Mouse (Mus musculus) stomach, embryonic 16.5 days (tissue): ENCODE measurements at regions not wholly inside any gene's neighbourhood (a gene's known extent, or its start where the extent isn't known, plus 50 kb on each side); places are given as distances from the start of the nearest gene placed in this dataset.

ENCODE experiments used
- ATAC-seq: fragments of 200-750 bp; cut with Nextera tagmentation; 2 replicates; pipeline ENCODE4 v1.8.0; 2017; ENCODE audit warnings: moderate number of reproducible peaks, moderate TSS enrichment; ENCODE audit not compliant: insufficient read depth, low FRiP score
- H3K27ac ChIP-seq: fragments of 300-500 bp; sonication (generic); 2 replicates; pipeline ENCODE4 v1.5.1; 2014; ENCODE audit warnings: low read length
- H3K27me3 ChIP-seq: fragments of 300-500 bp; sonication (generic); 2 replicates; pipeline ENCODE4 v1.6.1; 2014; ENCODE audit warnings: low read length, control low read depth, mixed read lengths; ENCODE audit not compliant: control insufficient read depth, insufficient read depth
- H3K36me3 ChIP-seq: fragments of 300-500 bp; sonication (generic); 2 replicates; pipeline ENCODE4 v1.6.1; 2014; ENCODE audit warnings: low read length; ENCODE audit not compliant: control insufficient read depth, insufficient read depth
- H3K4me1 ChIP-seq: fragments of 300-500 bp; sonication (generic); 2 replicates; pipeline ENCODE4 v1.6.1; 2014; ENCODE audit warnings: low read length, control low read depth, mixed read lengths; ENCODE audit not compliant: control insufficient read depth, insufficient read depth
- H3K4me2 ChIP-seq: fragments of 300-500 bp; sonication (generic); 2 replicates; pipeline ENCODE4 v1.6.1; 2014; ENCODE audit warnings: low read depth, low read length, mixed read lengths
- H3K4me3 ChIP-seq: fragments of 300-500 bp; sonication (generic); replicated peaks from 2 replicates; pipeline ENCODE4 v1.5.1; 2014; ENCODE audit warnings: mild to moderate bottlenecking, low read length
- H3K9ac ChIP-seq: fragments of 300-500 bp; sonication (generic); 2 replicates; pipeline ENCODE4 v1.6.1; 2014; ENCODE audit warnings: low read length
- H3K9me3 ChIP-seq: fragments of 300-500 bp; sonication (generic); replicated peaks from 2 replicates; pipeline ENCODE4 v1.6.1; 2016; ENCODE audit warnings: low read length, control low read depth; ENCODE audit not compliant: control insufficient read depth
- WGBS: fragments of 180-500 bp; shearing (Covaris S2); extraction: QIAGEN DNeasy Blood & Tissue Kit; methylation state at CpG from one replicate; pipeline ENCODE4 v1.1.7; 2014; 5-methylcytosine and 5-hydroxymethylcytosine counted together

- Histone ChIP-seq H3K36me3 (no peaks in the 10 kb centered on the region), H3K9ac (no peak overlapping the region; the same call in 1 of the 2 replicates), H3K9me3 (no peaks in the 10 kb centered on the region), H3K4me1 (peaks cover 10% of the 10 kb centered on the region), H3K27me3 (no peaks in the 10 kb centered on the region), H3K4me2 (no peak overlapping the region), H3K4me3 (no peak overlapping the region), H3K27ac (no peak overlapping the region)
- ATAC-seq = no peak
- 66% methylated on average over 7 of the region's 7 CpGs for WGBS
Observed at GRCm38 (mm10) chr17:79455229-79455628, 100.3 kb upstream of the Cdc42ep3 start.

DNA sequence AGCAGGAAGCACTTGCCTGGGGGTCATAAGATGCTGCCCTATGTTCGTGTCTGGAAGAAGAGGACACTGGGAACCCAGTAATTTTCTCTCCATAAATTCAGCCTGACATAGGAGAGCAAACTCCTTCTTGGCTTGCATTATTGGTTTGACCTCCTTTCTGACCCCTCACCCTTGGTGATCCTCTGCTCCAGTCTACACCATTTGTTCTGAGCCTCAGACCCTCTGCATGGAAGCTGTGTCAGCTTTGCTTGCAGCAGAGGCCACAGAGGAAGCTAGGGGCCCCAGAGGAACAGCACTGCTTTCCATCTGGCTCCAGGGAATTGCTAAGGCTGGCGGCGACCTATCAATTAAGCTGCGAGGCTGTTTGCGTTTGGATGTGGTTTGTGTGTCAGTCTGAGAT lies 102.7 kb upstream of the Cdc42ep3 start:
- no peaks in the 10 kb centered on the region for H3K36me3 ChIP-seq
- ATAC-seq = no peak
- no peaks in the 10 kb centered on the region for H3K9me3 ChIP-seq
- H3K27me3 ChIP-seq = no peaks in the 10 kb centered on the region
- H3K4me3 ChIP-seq = no peak overlapping the region
- H3K4me1 ChIP-seq = peaks cover 15% of the 10 kb centered on the region
- H3K4me2 ChIP-seq = no peak overlapping the region
- 44% methylated on average over 5 of the region's 5 CpGs for WGBS
- no peak overlapping the region for H3K27ac ChIP-seq
- no peak overlapping the region for H3K9ac ChIP-seq

- Histone ChIP-seq H3K27me3 (no peaks in the 10 kb centered on the region), H3K27ac (peak overlapping the region; percentile 19), H3K36me3 (no peaks in the 10 kb centered on the region), H3K9me3 (no peaks in the 10 kb centered on the region), H3K4me3 (no peak overlapping the region), H3K4me2 (no peak overlapping the region), H3K9ac (no peak overlapping the region), H3K4me1 (peaks cover 9% of the 10 kb centered on the region; the same call in 1 of the 2 replicates)
- 24% methylated on average over 3 of the region's 3 CpGs for WGBS
- no peak for ATAC-seq
Observed at GRCm38 (mm10) chr17:79461681-79462091, 106.8 kb upstream of the Cdc42ep3 start.

- Histone ChIP-seq H3K4me1 (peaks cover 9% of the 10 kb centered on the region; the same call in 1 of the 2 replicates), H3K4me2 (no peak overlapping the region), H3K36me3 (no peaks in the 10 kb centered on the region), H3K27ac (no peak overlapping the region), H3K27me3 (no peaks in the 10 kb centered on the region), H3K9me3 (no peaks in the 10 kb centered on the region), H3K4me3 (no peak overlapping the region), H3K9ac (no peak overlapping the region)
- WGBS = 86% methylated on average over 10 of the region's 10 CpGs
- no peak for ATAC-seq
Observed at GRCm38 (mm10) chr17:79463074-79463694, 108.3 kb upstream of the Cdc42ep3 start.

- Histone ChIP-seq H3K9me3 (no peaks in the 10 kb centered on the region), H3K27me3 (no peaks in the 10 kb centered on the region), H3K4me2 (no peak overlapping the region), H3K4me3 (no peak overlapping the region), H3K4me1 (peaks cover 9% of the 10 kb centered on the region; the same call in 1 of the 2 replicates), H3K27ac (no peak overlapping the region), H3K36me3 (no peaks in the 10 kb centered on the region), H3K9ac (no peak overlapping the region)
- WGBS = 90% methylated on average over 9 of the region's 9 CpGs
- no peak for ATAC-seq
Observed at GRCm38 (mm10) chr17:79465666-79466065, 110.8 kb upstream of the Cdc42ep3 start.

DNA sequence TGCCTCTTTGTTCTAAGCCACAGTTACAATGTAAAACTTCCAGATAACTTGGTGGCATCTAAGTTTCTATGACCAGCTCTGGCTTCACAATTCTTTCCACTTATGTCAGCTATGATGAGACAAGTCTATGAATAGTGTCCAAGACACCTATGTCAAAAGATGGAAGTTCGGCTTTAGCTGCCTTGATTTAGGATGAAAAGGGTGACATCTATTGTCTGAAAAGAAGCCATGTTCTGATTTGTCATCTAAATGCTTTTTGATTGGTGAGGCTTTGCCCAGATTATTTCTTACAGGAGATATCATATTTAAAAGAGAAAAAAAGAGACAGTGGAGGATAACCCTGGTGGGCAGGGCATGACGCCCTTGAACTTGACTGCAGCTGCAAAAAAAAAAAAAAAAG lies 116.7 kb upstream of the Cdc42ep3 start:
- WGBS = 72% methylated on average over 2 of the region's 2 CpGs
- Histone ChIP-seq H3K36me3 (no peaks in the 10 kb centered on the region), H3K9ac (no peak overlapping the region), H3K4me2 (no peak overlapping the region), H3K27me3 (no peaks in the 10 kb centered on the region), H3K4me3 (no peak overlapping the region), H3K27ac (no peak overlapping the region), H3K4me1 (peaks cover 5% of the 10 kb centered on the region; the same call in 1 of the 2 replicates), H3K9me3 (no peaks in the 10 kb centered on the region)
- ATAC-seq = no peak

GRCm38 (mm10) chr17:79472106-79472995 lies 117.5 kb upstream of the Cdc42ep3 start:
- Histone ChIP-seq H3K27me3 (no peaks in the 10 kb centered on the region), H3K27ac (peak overlapping the region; percentile 47; the same call in 1 of the 2 replicates), H3K4me2 (no peak overlapping the region), H3K9me3 (no peaks in the 10 kb centered on the region), H3K9ac (no peak overlapping the region), H3K36me3 (no peaks in the 10 kb centered on the region), H3K4me3 (no peak overlapping the region), H3K4me1 (peaks cover 5% of the 10 kb centered on the region; the same call in 1 of the 2 replicates)
- WGBS = 34% methylated on average over 10 of the region's 10 CpGs
- peak; percentile 83 for ATAC-seq

GRCm38 (mm10) chr17:79476671-79477070 lies 121.8 kb upstream of the Cdc42ep3 start:
- 0 out of 2 replicates have a peak, but pooled peaks have one; percentile 31 for ATAC-seq
- WGBS = 72% methylated on average over 8 of the region's 8 CpGs
- Histone ChIP-seq H3K27ac (no peak overlapping the region), H3K4me2 (no peak overlapping the region), H3K9me3 (no peaks in the 10 kb centered on the region), H3K4me1 (peaks cover 5% of the 10 kb centered on the region; the same call in 1 of the 2 replicates), H3K27me3 (no peaks in the 10 kb centered on the region), H3K9ac (no peak overlapping the region), H3K4me3 (no peak overlapping the region), H3K36me3 (no peaks in the 10 kb centered on the region)

- no peaks in the 10 kb centered on the region for H3K36me3 ChIP-seq
- no peak overlapping the region for H3K4me2 ChIP-seq
- no peak overlapping the region for H3K27ac ChIP-seq
- H3K4me3 ChIP-seq = no peak overlapping the region
- no peaks in the 10 kb centered on the region for H3K9me3 ChIP-seq
- H3K9ac ChIP-seq = no peak overlapping the region
- no peaks in the 10 kb centered on the region for H3K27me3 ChIP-seq
- ATAC-seq = no peak
- 87% methylated on average over 6 of the region's 6 CpGs for WGBS
- no peaks in the 10 kb centered on the region for H3K4me1 ChIP-seq
Observed at GRCm38 (mm10) chr17:79481112-79481738, 126.3 kb upstream of the Cdc42ep3 start.
